Mouse (Mus musculus): ENCODE data around the gene Map3k14.

- TF ChIP-seq CTCF (IDR thresholded peaks at IDR 0.05; ENCODE audit: extremely low read depth, insufficient read length, insufficient replicate concordance, low read depth, low read length) (no peak), POLR2A (IDR thresholded peaks at IDR 0.05; ENCODE audit: low read depth, low read length) (no peak)
Observed at GRCm38 (mm10) chr11:103173041-103173770, 94.1 kb downstream of the Map3k14 start.

All from small intestine, adult 2 months (tissue).